Mouse (Mus musculus) forebrain, embryonic 14.5 days (tissue): Measurements from ENCODE around the gene Gimap5. TPM values are rescaled to one million over a fixed set of nuclear protein-coding genes. Genes with fewer than 3 reads are reported as not detected.

Experiments
- ATAC-seq: fragments of 200-750 bp; cut with Nextera tagmentation; 2 replicates; pipeline ENCODE4 v1.8.0; 2017; ENCODE audit warnings: mild to moderate bottlenecking, moderate library complexity
- DNase-seq: peaks from one replicate; pipeline ENCODE4 v3.0.0-alpha.2; 2015; ENCODE audit warnings: low spot score
- H3K27ac ChIP-seq: fragments of 300-500 bp; sonication (generic); 2 replicates; pipeline ENCODE4 v1.5.1; 2014; ENCODE audit warnings: low read depth, mild to moderate bottlenecking, control low read depth, low read length, moderate library complexity
- H3K27me3 ChIP-seq: fragments of 300-500 bp; sonication (generic); replicated peaks from 2 replicates; pipeline ENCODE4 v1.6.1; 2014; ENCODE audit warnings: low read length, control low read depth, mixed read lengths; ENCODE audit not compliant: control insufficient read depth, insufficient read depth
- H3K36me3 ChIP-seq: fragments of 300-500 bp; sonication (generic); 2 replicates; pipeline ENCODE4 v1.6.1; 2014; ENCODE audit warnings: low read length, control low read depth; ENCODE audit not compliant: control insufficient read depth, insufficient read depth
- H3K4me1 ChIP-seq: fragments of 300-500 bp; sonication (generic); 2 replicates; pipeline ENCODE4 v1.6.1; 2014; ENCODE audit warnings: antibody characterized with exemption, low read length, control low read depth; ENCODE audit not compliant: control insufficient read depth, insufficient read depth
- H3K4me2 ChIP-seq: fragments of 300-500 bp; sonication (generic); 2 replicates; pipeline ENCODE4 v1.6.1; 2014; ENCODE audit warnings: mild to moderate bottlenecking, control low read depth, low read length
- H3K4me3 ChIP-seq: fragments of 300-500 bp; sonication (generic); 2 replicates; pipeline ENCODE4 v1.5.1; 2014; ENCODE audit warnings: low read depth, low read length, control low read depth
- H3K9ac ChIP-seq: fragments of 300-500 bp; sonication (generic); 2 replicates; pipeline ENCODE4 v1.6.1; 2014; ENCODE audit warnings: mild to moderate bottlenecking, low read length, control low read depth, moderate library complexity
- H3K9me3 ChIP-seq: fragments of 300-500 bp; sonication (generic); replicated peaks from 2 replicates; pipeline ENCODE4 v1.6.1; 2016; ENCODE audit warnings: low read length, control low read depth, mixed read lengths; ENCODE audit not compliant: control insufficient read depth
- WGBS: fragments of 180-500 bp; shearing (Covaris S2); extraction: QIAGEN DNeasy Blood & Tissue Kit; methylation state at CpG from one replicate; pipeline ENCODE4 v1.1.7; 2014; 5-methylcytosine and 5-hydroxymethylcytosine counted together
- polyA plus RNA-seq: library from polyadenylated mRNA; unstranded; fragments of >200 nt; fragmentation: Nextera tagmentation; extraction: Ambion mirVana; gene quantifications from 2 replicates; pipeline ENCODE4 v1.2.1, GENCODE M21; 2014

Gene Gimap5
- polyA plus RNA-seq, 1 experiment from 2014 or later = 1.5 TPM

- Histone ChIP-seq H3K9me3 (no peaks in the 10 kb centered on the region), H3K27ac (no peak overlapping the region), H3K4me1 (no peaks in the 10 kb centered on the region), H3K27me3 (no peaks in the 10 kb centered on the region), H3K4me2 (no peak overlapping the region), H3K36me3 (no peaks in the 10 kb centered on the region), H3K9ac (no peak overlapping the region), H3K4me3 (no peak overlapping the region)
- no peak for ATAC-seq
- 90% methylated on average over 1 of the region's 1 CpGs for WGBS
- DNase-seq = no peak
Observed at GRCm38 (mm10) chr6:48784406-48784805, 38.4 kb downstream of the Gimap5 start.

- Histone ChIP-seq H3K4me3 (no peak overlapping the region), H3K27ac (no peak overlapping the region), H3K9ac (no peak overlapping the region), H3K4me1 (no peaks in the 10 kb centered on the region), H3K27me3 (no peaks in the 10 kb centered on the region), H3K4me2 (no peak overlapping the region), H3K9me3 (no peaks in the 10 kb centered on the region), H3K36me3 (no peaks in the 10 kb centered on the region)
- DNase-seq (no peak), ATAC-seq (no peak)
- WGBS = 85% methylated on average over 1 of the region's 1 CpGs
Observed at GRCm38 (mm10) chr6:48785189-48785588, 39.2 kb downstream of the Gimap5 start.

- H3K4me2 ChIP-seq = no peak overlapping the region
- H3K9me3 ChIP-seq = no peaks in the 10 kb centered on the region
- ATAC-seq (no peak), DNase-seq (no peak)
- H3K27me3 ChIP-seq = no peaks in the 10 kb centered on the region
- no peak overlapping the region for H3K27ac ChIP-seq
- H3K4me1 ChIP-seq = no peaks in the 10 kb centered on the region
- no peak overlapping the region for H3K9ac ChIP-seq
- H3K36me3 ChIP-seq = no peaks in the 10 kb centered on the region
- no peak overlapping the region for H3K4me3 ChIP-seq
- WGBS = 82% methylated on average over 2 of the region's 2 CpGs
Observed at GRCm38 (mm10) chr6:48785601-48786000, 39.6 kb downstream of the Gimap5 start.

GRCm38 (mm10) chr6:48787867-48788266, 41.9 kb downstream of the Gimap5 start:
- DNase-seq (no peak), ATAC-seq (no peak)
- Histone ChIP-seq H3K4me1 (no peaks in the 10 kb centered on the region), H3K9me3 (no peaks in the 10 kb centered on the region), H3K4me2 (no peak overlapping the region), H3K9ac (no peak overlapping the region), H3K36me3 (no peaks in the 10 kb centered on the region), H3K4me3 (no peak overlapping the region), H3K27ac (no peak overlapping the region), H3K27me3 (no peaks in the 10 kb centered on the region)
- 86% methylated on average over 2 of the region's 2 CpGs for WGBS

GRCm38 (mm10) chr6:48801897-48802296, 55.9 kb downstream of the Gimap5 start:
- ATAC-seq (no peak), DNase-seq (no peak)
- Histone ChIP-seq H3K9me3 (no peaks in the 10 kb centered on the region), H3K4me1 (no peaks in the 10 kb centered on the region), H3K36me3 (no peaks in the 10 kb centered on the region), H3K27ac (no peak overlapping the region), H3K4me3 (no peak overlapping the region), H3K27me3 (no peaks in the 10 kb centered on the region), H3K4me2 (no peak overlapping the region), H3K9ac (no peak overlapping the region)
- 90% methylated on average over 1 of the region's 1 CpGs for WGBS

GRCm38 (mm10) chr6:48803406-48804051, 57.5 kb downstream of the Gimap5 start:
- DNase-seq = no peak
- Histone ChIP-seq H3K4me2 (no peak overlapping the region), H3K9me3 (no peaks in the 10 kb centered on the region)

More at GRCm38 (mm10) chr6:48803406-48804051, 57.5 kb downstream of the Gimap5 start:
- Histone ChIP-seq H3K27me3 (no peaks in the 10 kb centered on the region), H3K27ac (no peak overlapping the region), H3K36me3 (no peaks in the 10 kb centered on the region), H3K4me1 (no peaks in the 10 kb centered on the region), H3K4me3 (no peak overlapping the region), H3K9ac (no peak overlapping the region)
- no peak for ATAC-seq

Other genes starting within 250 kb of the Gimap5 start
- gene Atp6v0e2, start 208.6 kb upstream of the Gimap5 start, polyA plus RNA-seq = 152 and 161 TPM in 2 replicates
- gene Lrrc61, start 191.4 kb upstream of the Gimap5 start, polyA plus RNA-seq = 10.7 and 10.9 TPM in 2 replicates
- gene Rarres2, start 173.4 kb upstream of the Gimap5 start, polyA plus RNA-seq = 4.0 and 5.3 TPM in 2 replicates
- not detected in 2 replicates for gene Gm45021, start 156.6 kb upstream of the Gimap5 start, polyA plus RNA-seq
- gene Repin1, start 152.3 kb upstream of the Gimap5 start, polyA plus RNA-seq = 27.3 and 34.3 TPM in 2 replicates
- gene Gm44965, start 152.3 kb upstream of the Gimap5 start, polyA plus RNA-seq = not detected in 2 replicates
- gene Zfp775, start 144.1 kb upstream of the Gimap5 start, polyA plus RNA-seq = 16.7 and 17.4 TPM in 2 replicates
- 8.2 and 9.7 TPM in 2 replicates for gene AI854703, start 119.4 kb upstream of the Gimap5 start, polyA plus RNA-seq
- 0.15 and 0.17 TPM in 2 replicates for gene Gimap8, start 99.0 kb upstream of the Gimap5 start, polyA plus RNA-seq
- 1.5 and 2.2 TPM in 2 replicates for gene Gimap9, start 70.1 kb upstream of the Gimap5 start, polyA plus RNA-seq
- 1.2 and 1.9 TPM in 2 replicates for gene Gimap4, start 61.6 kb upstream of the Gimap5 start, polyA plus RNA-seq
- 7.2 and 8.3 TPM in 2 replicates for gene Gimap6, start 38.0 kb upstream of the Gimap5 start, polyA plus RNA-seq
- 0.84 TPM in 1 of 2 replicates, not detected in the other for gene Gm28053, start 27.6 kb upstream of the Gimap5 start, polyA plus RNA-seq
- not detected in 2 replicates for gene Gimap7, start 27.6 kb upstream of the Gimap5 start, polyA plus RNA-seq
- gene Gimap1, start 7.1 kb upstream of the Gimap5 start, polyA plus RNA-seq = 4.1 and 4.5 TPM in 2 replicates
- not detected in 2 replicates for gene Gimap3, start 24.7 kb downstream of the Gimap5 start, polyA plus RNA-seq
- 18.8 and 23.8 TPM in 2 replicates for gene Tmem176a, start 94.7 kb downstream of the Gimap5 start, polyA plus RNA-seq
- gene Tmem176b, start 95.3 kb downstream of the Gimap5 start, polyA plus RNA-seq = 108 and 131 TPM in 2 replicates
- gene Aoc1, start 126.7 kb downstream of the Gimap5 start, polyA plus RNA-seq = not detected in 2 replicates
- gene 1600015I10Rik, start 183.7 kb downstream of the Gimap5 start, polyA plus RNA-seq = not detected in 2 replicates
- not detected in 2 replicates for gene Doxl2, start 228.8 kb downstream of the Gimap5 start, polyA plus RNA-seq
- gene Svs1, start 240.7 kb downstream of the Gimap5 start, polyA plus RNA-seq = not detected in 2 replicates